Mouse (Mus musculus): ENCODE results near the gene Nbr1.
"Not testable (repeated sequence)": the region's sequence is repeated elsewhere in the genome, so short reads cannot be mapped to it uniquely, and the experiment has no call there.

DNA sequence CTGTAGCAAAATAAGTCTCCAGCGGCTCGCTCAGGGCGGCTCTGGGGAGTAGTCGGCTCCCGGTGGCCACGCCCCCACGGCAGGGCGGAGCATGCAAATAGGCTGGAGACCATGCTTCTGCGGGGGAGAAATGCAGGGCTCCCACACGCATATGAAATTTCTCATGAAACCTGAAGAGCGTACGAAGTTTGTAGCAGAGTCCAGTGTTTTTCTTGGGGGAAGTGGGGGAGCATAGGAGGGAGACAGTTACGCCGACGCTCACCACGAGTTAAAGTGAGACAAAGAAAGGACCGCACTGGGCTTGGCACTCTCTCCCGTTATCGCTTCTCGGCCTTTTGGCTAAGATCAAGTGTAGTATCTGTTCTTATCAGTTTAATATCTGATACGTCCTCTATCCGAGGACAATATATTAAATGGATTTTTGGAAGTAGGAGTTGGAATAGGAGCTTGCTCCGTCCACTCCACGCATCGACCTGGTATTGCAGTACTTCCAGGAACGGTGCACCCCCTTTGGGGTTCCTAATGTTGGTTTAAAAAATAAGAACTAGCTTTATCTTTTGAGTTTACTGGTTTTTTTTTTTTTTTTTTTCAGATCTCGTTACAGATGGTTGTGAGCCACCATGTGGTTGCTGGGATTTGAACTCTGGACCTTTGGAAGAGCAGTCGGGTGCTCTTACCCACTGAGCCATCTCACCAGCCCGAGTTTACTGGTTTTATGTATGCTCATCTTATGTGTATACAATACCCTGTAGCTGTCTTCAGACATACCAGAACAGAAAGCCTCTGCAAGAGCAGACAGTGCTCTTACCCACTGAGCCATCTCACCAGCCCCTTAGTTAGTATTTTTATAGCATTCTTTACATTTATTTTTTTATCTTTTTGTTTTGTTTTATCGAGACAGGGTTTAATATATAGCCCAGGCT, 52.8 kb downstream of the Nbr1 start:
- not testable (repeated sequence) for TF ChIP-seq CTCF (IDR thresholded peaks at IDR 0.05; ENCODE audit: low read depth); EP300 (optimal IDR thresholded peaks at IDR 0.05)

Measured in stomach, postnatal 0 days (tissue).